Mouse (Mus musculus): ENCODE results near the gene Ckap5.
"Not testable (repeated sequence)": the region's sequence is repeated elsewhere in the genome, so short reads cannot be mapped to it uniquely, and the experiment has no call there.

The Ckap5 gene

DNA sequence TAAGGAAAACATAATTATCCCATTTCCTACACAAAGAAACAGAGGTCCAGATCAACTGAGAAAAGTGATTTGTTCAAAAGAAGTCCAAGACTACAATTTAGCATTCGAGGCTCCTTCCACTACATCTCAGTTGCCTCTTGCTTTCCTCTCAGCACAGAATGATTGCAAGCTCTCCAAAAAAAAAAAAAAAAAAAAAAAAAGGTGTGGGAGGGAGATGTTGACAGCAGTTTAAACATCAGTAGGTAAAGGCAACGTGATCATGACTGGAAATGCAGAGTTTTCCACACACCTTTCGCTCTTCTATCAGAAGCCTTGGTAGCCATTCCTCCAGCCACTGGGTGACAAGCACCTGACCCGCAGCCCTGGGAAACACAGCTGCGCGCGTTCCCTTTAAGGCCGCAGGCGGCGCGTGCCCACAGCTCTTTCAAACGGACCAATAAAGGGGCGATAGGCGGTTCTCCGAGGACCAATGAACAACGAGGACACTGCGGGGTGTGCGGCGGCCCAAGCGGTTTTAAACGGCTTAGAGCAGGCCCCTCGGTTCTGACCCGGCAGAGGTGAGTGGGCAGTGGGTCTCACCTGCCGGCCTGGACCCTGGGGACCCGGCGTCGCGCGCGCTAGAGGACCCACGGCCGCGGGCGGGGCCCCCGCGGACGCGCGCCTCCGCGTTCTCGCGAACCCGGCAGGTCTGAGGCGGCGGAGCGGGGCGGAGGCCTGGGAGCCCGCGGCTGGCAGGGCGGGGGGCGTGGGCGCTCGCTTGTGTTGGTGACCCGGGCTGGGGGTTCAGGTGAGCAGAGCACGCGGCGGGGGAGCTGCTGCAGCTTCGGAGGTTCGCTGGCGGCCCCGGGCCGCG, at the start of gene Ckap5:
TSS of gene Ckap5 (plus strand) at position 469 of the 853 bp plus-strand sequence.
- peak within 1 kb of the TSS; percentile 95 for H3K4me3 ChIP-seq (replicated peaks; ENCODE audit: low read length)
- no peaks in the 10 kb centered on the region for H3K27me3 ChIP-seq (ENCODE audit: insufficient read depth, low read length)
- TF ChIP-seq NANOG (IDR thresholded peaks at IDR 0.05; ENCODE audit: borderline replicate concordance, low read length) (no peak), POU5F1 (IDR thresholded peaks at IDR 0.05; ENCODE audit: borderline replicate concordance, low read length) (no peak), CTCF (conservative IDR thresholded peaks at IDR 0.05; ENCODE audit: low read length) (no peak)
- H3K36me3 ChIP-seq (ENCODE audit: insufficient read depth, low read length), result peaks cover 15% of the 10 kb centered on the region
- H3K9me3 ChIP-seq (ENCODE audit: low read length), result no peaks in the 10 kb centered on the region
- H3K4me1 ChIP-seq (replicated peaks; ENCODE audit: low read depth, low read length), result peaks cover 40% of the 10 kb centered on the region

GRCm38 (mm10) chr2:91476841-91477240, 49.7 kb upstream of the Ckap5 start:
- Histone ChIP-seq H3K9me3 (ENCODE audit: low read length) (no peaks in the 10 kb centered on the region), H3K27me3 (ENCODE audit: insufficient read depth, low read length) (no peaks in the 10 kb centered on the region), H3K4me1 (replicated peaks; ENCODE audit: low read depth, low read length) (peaks cover 48% of the 10 kb centered on the region), H3K4me3 (replicated peaks; ENCODE audit: low read length) (peak overlapping the region; percentile 43; the same call in 1 of the 2 replicates), H3K36me3 (ENCODE audit: insufficient read depth, low read length) (peaks cover 60% of the 10 kb centered on the region)
- TF ChIP-seq POU5F1 (IDR thresholded peaks at IDR 0.05; ENCODE audit: borderline replicate concordance, low read length), result no peak
- TF ChIP-seq CTCF (conservative IDR thresholded peaks at IDR 0.05; ENCODE audit: low read length), result no peak
- no peak for TF ChIP-seq NANOG (IDR thresholded peaks at IDR 0.05; ENCODE audit: borderline replicate concordance, low read length)

GRCm38 (mm10) chr2:91480399-91480801, 46.2 kb upstream of the Ckap5 start:
- Histone ChIP-seq H3K36me3 (ENCODE audit: insufficient read depth, low read length) (peaks cover 42% of the 10 kb centered on the region), H3K9me3 (ENCODE audit: low read length) (no peaks in the 10 kb centered on the region), H3K4me1 (replicated peaks; ENCODE audit: low read depth, low read length) (peaks cover 28% of the 10 kb centered on the region), H3K4me3 (replicated peaks; ENCODE audit: low read length) (no peak overlapping the region), H3K27me3 (ENCODE audit: insufficient read depth, low read length) (no peaks in the 10 kb centered on the region)
- TF ChIP-seq POU5F1 (IDR thresholded peaks at IDR 0.05; ENCODE audit: borderline replicate concordance, low read length), result no peak
- TF ChIP-seq CTCF (conservative IDR thresholded peaks at IDR 0.05; ENCODE audit: low read length), result no peak
- TF ChIP-seq NANOG (IDR thresholded peaks at IDR 0.05; ENCODE audit: borderline replicate concordance, low read length), result no peak

DNA sequence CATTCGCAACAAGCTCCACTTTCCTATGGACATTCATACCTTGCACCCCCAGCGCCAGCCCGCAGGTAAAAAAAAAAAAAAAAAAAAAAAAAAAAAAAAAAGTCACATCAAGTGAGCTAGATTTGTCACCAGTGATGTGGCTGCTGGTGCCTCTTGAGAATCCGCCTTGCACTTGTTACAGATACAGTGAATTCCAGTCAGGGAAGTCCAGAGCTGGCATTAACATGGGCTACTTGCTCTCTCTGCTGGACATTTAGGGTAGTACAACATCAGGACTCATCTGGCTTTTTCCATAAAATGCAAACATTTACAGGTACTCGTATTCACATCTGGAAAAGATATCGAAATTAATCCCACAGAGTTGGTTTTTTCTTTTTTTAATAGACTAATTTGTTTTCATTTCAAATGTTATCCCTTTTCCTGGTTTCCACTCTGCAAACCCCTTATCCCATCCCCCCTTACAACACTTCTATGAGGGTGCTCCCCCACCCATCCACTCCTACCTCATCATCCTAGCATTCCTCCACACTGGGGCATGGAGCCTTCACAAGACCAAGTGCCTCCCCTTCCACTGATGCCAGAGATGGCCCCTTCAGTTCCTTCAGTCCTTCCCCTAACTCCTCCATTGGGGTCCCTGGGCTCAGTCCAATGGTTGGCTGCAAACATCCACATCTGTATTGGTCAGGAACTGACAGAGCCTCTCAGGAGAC, 45.6 kb upstream of the Ckap5 start:
- no peaks in the 10 kb centered on the region for H3K9me3 ChIP-seq (ENCODE audit: low read length)
- no peak overlapping the region for H3K4me3 ChIP-seq (replicated peaks; ENCODE audit: low read length)
- H3K27me3 ChIP-seq (ENCODE audit: insufficient read depth, low read length), result no peaks in the 10 kb centered on the region
- H3K4me1 ChIP-seq (replicated peaks; ENCODE audit: low read depth, low read length), result peaks cover 24% of the 10 kb centered on the region
- TF ChIP-seq POU5F1 (IDR thresholded peaks at IDR 0.05; ENCODE audit: borderline replicate concordance, low read length) (no peak), CTCF (conservative IDR thresholded peaks at IDR 0.05; ENCODE audit: low read length) (peak; percentile 80)
- H3K36me3 ChIP-seq (ENCODE audit: insufficient read depth, low read length), result peaks cover 39% of the 10 kb centered on the region

GRCm38 (mm10) chr2:91484698-91485097, 41.9 kb upstream of the Ckap5 start:
- Histone ChIP-seq H3K4me1 (replicated peaks; ENCODE audit: low read depth, low read length) (no peaks in the 10 kb centered on the region), H3K9me3 (ENCODE audit: low read length) (no peaks in the 10 kb centered on the region), H3K27me3 (ENCODE audit: insufficient read depth, low read length) (no peaks in the 10 kb centered on the region), H3K4me3 (replicated peaks; ENCODE audit: low read length) (no peak overlapping the region), H3K36me3 (ENCODE audit: insufficient read depth, low read length) (peaks cover 31% of the 10 kb centered on the region)
- TF ChIP-seq CTCF (conservative IDR thresholded peaks at IDR 0.05; ENCODE audit: low read length) (no peak), POU5F1 (IDR thresholded peaks at IDR 0.05; ENCODE audit: borderline replicate concordance, low read length) (no peak), NANOG (IDR thresholded peaks at IDR 0.05; ENCODE audit: borderline replicate concordance, low read length) (no peak)

- peaks cover 34% of the 10 kb centered on the region for H3K36me3 ChIP-seq (ENCODE audit: insufficient read depth, low read length)
- TF ChIP-seq CTCF (conservative IDR thresholded peaks at IDR 0.05; ENCODE audit: low read length), result no peak
- H3K9me3 ChIP-seq (ENCODE audit: low read length), result no peaks in the 10 kb centered on the region
- no peak overlapping the region for H3K4me3 ChIP-seq (replicated peaks; ENCODE audit: low read length)
- H3K27me3 ChIP-seq (ENCODE audit: insufficient read depth, low read length), result no peaks in the 10 kb centered on the region
- no peaks in the 10 kb centered on the region for H3K4me1 ChIP-seq (replicated peaks; ENCODE audit: low read depth, low read length)
Measured at GRCm38 (mm10) chr2:91485256-91485655, 41.3 kb upstream of the Ckap5 start.

DNA sequence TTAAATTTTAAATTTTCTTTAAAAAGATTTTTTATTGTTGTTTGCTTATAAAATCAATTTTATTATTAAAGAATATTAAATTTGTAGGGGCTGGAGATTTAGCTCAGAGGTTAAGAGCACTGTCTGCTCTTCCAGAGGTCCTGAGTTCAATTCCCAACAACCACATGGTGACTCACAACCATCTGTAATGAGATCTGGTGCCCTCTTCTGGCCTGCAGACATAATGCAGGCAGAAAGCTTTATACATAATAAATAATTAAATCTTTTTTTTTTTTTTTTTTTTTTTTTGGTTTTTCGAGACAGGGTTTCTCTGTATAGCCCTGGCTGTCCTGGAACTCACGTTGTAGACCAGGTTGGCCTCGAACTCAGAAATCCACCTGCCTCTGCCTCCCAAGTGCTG, 39.3 kb upstream of the Ckap5 start:
- TF ChIP-seq CTCF (conservative IDR thresholded peaks at IDR 0.05; ENCODE audit: low read length), result peak; percentile 30
- H3K9me3 ChIP-seq (ENCODE audit: low read length); H3K4me1 ChIP-seq (replicated peaks; ENCODE audit: low read depth, low read length); H3K27me3 ChIP-seq (ENCODE audit: insufficient read depth, low read length); H3K4me3 ChIP-seq (replicated peaks; ENCODE audit: low read length): not testable (repeated sequence)
- peaks cover 41% of the 10 kb centered on the region for H3K36me3 ChIP-seq (ENCODE audit: insufficient read depth, low read length)

GRCm38 (mm10) chr2:91492071-91492635, 34.4 kb upstream of the Ckap5 start:
- H3K36me3 ChIP-seq (ENCODE audit: insufficient read depth, low read length), result peaks cover 63% of the 10 kb centered on the region
- H3K4me3 ChIP-seq (replicated peaks; ENCODE audit: low read length), result no peak overlapping the region
- no peaks in the 10 kb centered on the region for H3K9me3 ChIP-seq (ENCODE audit: low read length)
- H3K27me3 ChIP-seq (ENCODE audit: insufficient read depth, low read length), result no peaks in the 10 kb centered on the region
- TF ChIP-seq POU5F1 (IDR thresholded peaks at IDR 0.05; ENCODE audit: borderline replicate concordance, low read length) (no peak), CTCF (conservative IDR thresholded peaks at IDR 0.05; ENCODE audit: low read length) (no peak), NANOG (IDR thresholded peaks at IDR 0.05; ENCODE audit: borderline replicate concordance, low read length) (no peak)
- peaks cover 5% of the 10 kb centered on the region; the same call in 1 of the 2 replicates for H3K4me1 ChIP-seq (replicated peaks; ENCODE audit: low read depth, low read length)

Measured in E14TG2a.4 (cell line).